Mouse (Mus musculus) lung, adult 2 months (tissue): ENCODE results near the gene Exosc1. TPM values are rescaled to one million over a fixed set of nuclear protein-coding genes. Genes with fewer than 3 reads are reported as not detected.

ENCODE experiments used
- DNase-seq: peaks from one replicate; pipeline ENCODE4 v3.0.0; 2022
- H3K4me1 ChIP-seq: fragments of 200-500 bp; 2 replicates; pipeline ENCODE4 v1.6.1; 2011; ENCODE audit warnings: low read length; ENCODE audit not compliant: control insufficient read depth, insufficient read depth
- H3K4me3 ChIP-seq: fragments of 200-500 bp; replicated peaks from 2 replicates; pipeline ENCODE3; 2011; ENCODE audit warnings: low read depth, mild to moderate bottlenecking, control low read depth, low read length; ENCODE audit errors: extremely low read depth
- CTCF ChIP-seq: fragments of 200-500 bp; IDR thresholded peaks from 2 replicates; pipeline ENCODE4 v1.5.1; 2011; ENCODE audit warnings: mild to moderate bottlenecking, low read length, control low read depth; ENCODE audit not compliant: insufficient read depth
- POLR2A ChIP-seq: fragments of 200-500 bp; IDR thresholded peaks from 2 replicates; pipeline ENCODE4 v1.6.1; 2011; ENCODE audit warnings: low read depth, mild to moderate bottlenecking, control low read depth, low read length, borderline replicate concordance; ENCODE audit errors: extremely low read depth
- WGBS: fragments of 180-500 bp; shearing (Covaris S2); methylation state at CpG from one replicate; pipeline ENCODE4 v1.1.7; 2018; 5-methylcytosine and 5-hydroxymethylcytosine counted together
- polyA plus RNA-seq: library from polyadenylated mRNA; depleted of rRNA; stranded (reverse); fragments of >200 nt; gene quantifications from 2 replicates; pipeline ENCODE4 v1.2.3, GENCODE M21; 2012

The Exosc1 gene
- polyA plus RNA-seq, 1 experiment = 16.0 TPM

- Histone ChIP-seq H3K4me3 (no peak overlapping the region), H3K4me1 (no peaks in the 10 kb centered on the region)
- TF ChIP-seq POLR2A (no peak), CTCF (no peak)
- DNase-seq = no peak
- 45% methylated on average over 6 of the region's 6 CpGs for WGBS
Measured at GRCm38 (mm10) chr19:41906311-41907078, 26.7 kb downstream of the Exosc1 start.

DNA sequence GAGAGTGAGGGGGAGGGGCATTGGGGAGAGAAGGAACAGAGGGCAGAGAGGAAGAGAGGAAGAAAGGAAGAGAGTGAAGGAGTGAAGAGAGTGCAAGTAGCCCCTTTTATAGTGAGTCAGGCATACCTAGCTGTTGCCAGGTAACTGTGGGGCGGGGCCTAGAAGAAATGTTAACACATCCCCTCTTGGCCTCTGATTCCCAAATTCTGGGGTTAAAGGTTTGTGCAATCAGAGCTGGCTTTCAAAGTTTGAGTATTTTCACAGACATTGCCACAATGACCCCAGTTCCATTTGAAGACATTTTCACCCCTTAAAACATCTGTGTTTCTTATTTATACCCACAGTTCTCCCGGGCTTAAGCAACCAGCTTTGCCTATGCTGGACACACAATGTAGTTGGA lies 28.0 kb downstream of the Exosc1 start:
- Histone ChIP-seq H3K4me1 (no peaks in the 10 kb centered on the region), H3K4me3 (no peak overlapping the region)
- TF ChIP-seq CTCF = no peak
- no peak for TF ChIP-seq POLR2A
- no peak for DNase-seq
- WGBS = 75% methylated on average over 2 of the region's 2 CpGs

- TF ChIP-seq CTCF (no peak), POLR2A (no peak)
- no peak for DNase-seq
- 75% methylated on average over 10 of the region's 10 CpGs for WGBS
- no peaks in the 10 kb centered on the region for H3K4me1 ChIP-seq
- no peak overlapping the region for H3K4me3 ChIP-seq
Measured at GRCm38 (mm10) chr19:41902848-41903593, 30.2 kb downstream of the Exosc1 start.

- no peak for DNase-seq
- Histone ChIP-seq H3K4me3 (no peak overlapping the region), H3K4me1 (no peaks in the 10 kb centered on the region)
- 35% methylated on average over 2 of the region's 2 CpGs for WGBS
- no peak for TF ChIP-seq CTCF
- no peak for TF ChIP-seq POLR2A
Measured at GRCm38 (mm10) chr19:41901696-41902095, 31.5 kb downstream of the Exosc1 start.

- WGBS = 71% methylated on average over 8 of the region's 8 CpGs
- no peak for DNase-seq
- TF ChIP-seq CTCF = no peak
- TF ChIP-seq POLR2A = no peak
- Histone ChIP-seq H3K4me1 (no peaks in the 10 kb centered on the region), H3K4me3 (no peak overlapping the region)
Measured at GRCm38 (mm10) chr19:41900495-41901090, 32.6 kb downstream of the Exosc1 start.

GRCm38 (mm10) chr19:41898860-41899259 lies 34.4 kb downstream of the Exosc1 start:
- DNase-seq = peak; percentile 12
- no peaks in the 10 kb centered on the region for H3K4me1 ChIP-seq
- TF ChIP-seq CTCF (peak; percentile 18; the same call in 1 of the 2 replicates), POLR2A (no peak)
- no peak overlapping the region for H3K4me3 ChIP-seq
- WGBS = 50% methylated on average over 4 of the region's 4 CpGs

GRCm38 (mm10) chr19:41896319-41896711 lies 36.9 kb downstream of the Exosc1 start:
- no peak for DNase-seq
- Histone ChIP-seq H3K4me3 (peak overlapping the region; percentile 74), H3K4me1 (no peaks in the 10 kb centered on the region)
- TF ChIP-seq POLR2A (no peak), CTCF (no peak)
- WGBS = 16% methylated on average over 18 of the region's 18 CpGs

DNA sequence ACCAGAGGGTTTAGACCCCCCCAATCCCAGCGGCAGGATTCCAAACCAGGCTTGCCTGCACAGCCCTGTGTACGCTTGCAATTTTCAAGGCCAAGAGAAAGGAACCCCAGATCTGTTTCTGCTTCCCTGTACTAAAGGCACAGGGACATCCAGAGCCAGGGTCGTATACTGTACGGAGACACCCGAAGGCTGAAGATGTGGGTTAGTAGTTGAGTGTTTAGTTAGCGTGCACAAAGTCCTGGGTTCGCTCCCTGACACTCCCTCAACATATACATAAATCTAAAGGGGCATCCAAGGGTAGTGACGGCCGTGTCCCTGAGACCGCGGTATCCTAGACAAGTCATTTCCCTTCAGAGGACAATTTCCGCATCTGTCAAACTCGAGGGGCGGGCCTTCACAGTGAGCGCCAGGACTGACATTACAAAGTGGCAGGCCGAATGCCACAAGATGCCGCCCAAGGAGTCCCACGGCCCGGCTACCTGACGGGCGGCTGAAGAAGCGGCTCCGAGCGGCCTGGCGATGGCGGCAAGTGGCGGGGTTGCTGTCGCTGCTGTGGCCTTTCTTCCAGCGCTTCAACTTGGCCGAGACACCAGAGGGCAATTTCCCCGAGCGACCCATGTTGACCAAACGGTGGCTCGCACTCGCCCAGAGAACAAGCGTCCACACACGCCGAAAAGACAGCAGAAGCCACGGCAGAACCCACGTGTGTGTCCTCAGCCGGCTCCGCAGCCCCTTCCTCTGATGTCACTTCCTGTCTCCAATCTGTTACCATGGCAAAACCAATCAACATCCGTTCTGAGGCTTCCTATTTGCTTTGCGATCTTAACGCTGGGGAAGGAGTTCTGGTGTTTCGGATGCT lies 37.5 kb downstream of the Exosc1 start, which contains the start of gene Rrp12:
Gene Rrp12, minus strand, starts transcription at position 714 of the 859 bp plus-strand sequence.
- DNase-seq = peak; percentile 75
- H3K4me1 ChIP-seq = no peaks in the 10 kb centered on the region
- WGBS = 1% methylated on average over 46 of the region's 46 CpGs

DNA sequence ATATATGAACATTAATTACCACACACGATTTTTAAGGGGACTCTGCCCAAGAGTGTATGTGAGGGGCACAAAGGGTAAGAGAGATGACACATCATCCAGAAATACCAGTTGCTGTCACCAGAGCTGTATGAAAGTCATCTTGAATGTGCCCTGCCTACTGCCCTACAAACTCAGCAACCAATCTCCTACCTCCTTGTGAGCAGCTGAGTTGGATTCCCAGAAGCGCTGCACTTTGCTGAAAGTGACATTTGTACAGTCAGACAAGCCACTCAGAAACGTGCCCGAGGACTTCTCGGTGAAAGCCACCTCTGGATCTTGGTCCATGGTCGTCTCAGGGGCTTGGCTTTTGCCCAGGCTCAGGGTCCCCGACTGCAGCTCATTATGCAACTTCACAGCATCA lies 38.3 kb downstream of the Exosc1 start:
- no peak for DNase-seq
- WGBS = 29% methylated on average over 7 of the region's 7 CpGs
- TF ChIP-seq CTCF (no peak), POLR2A (no peak)
- Histone ChIP-seq H3K4me3 (no peak overlapping the region), H3K4me1 (no peaks in the 10 kb centered on the region)

More for the DNA sequence above, 37.5 kb downstream of the Exosc1 start, which contains the start of gene Rrp12:
- H3K4me3 ChIP-seq = peak within 1 kb of the TSS; percentile 74
- TF ChIP-seq CTCF (no peak), POLR2A (peak; percentile 53; the same call in 1 of the 2 replicates)

GRCm38 (mm10) chr19:41888191-41888590 lies 45.0 kb downstream of the Exosc1 start:
- no peaks in the 10 kb centered on the region for H3K4me1 ChIP-seq
- TF ChIP-seq POLR2A (no peak), CTCF (no peak)
- H3K4me3 ChIP-seq = no peak overlapping the region
- DNase-seq = no peak
